Mouse (Mus musculus) cerebellum, adult (tissue): ENCODE measurements around the gene Secisbp2.
"Not testable (repeated sequence)": the region's sequence is repeated elsewhere in the genome, so short reads cannot be mapped to it uniquely, and the experiment has no call there.

ENCODE experiments used
- ATAC-seq: cut with Nextera tagmentation; 2 replicates; pipeline ENCODE4 v1.9.2; 2017; ENCODE audit warnings: mild to moderate bottlenecking, moderate library complexity, mixed read lengths; ENCODE audit not compliant: insufficient number of reproducible peaks, low FRiP score, low TSS enrichment

The Secisbp2 gene

GRCm38 (mm10) chr13:51651408-51652064 is at the start of gene Secisbp2:
TSS of gene Secisbp2 (plus strand) at chr13:51651697.
- ATAC-seq, result peak; percentile 93

DNA sequence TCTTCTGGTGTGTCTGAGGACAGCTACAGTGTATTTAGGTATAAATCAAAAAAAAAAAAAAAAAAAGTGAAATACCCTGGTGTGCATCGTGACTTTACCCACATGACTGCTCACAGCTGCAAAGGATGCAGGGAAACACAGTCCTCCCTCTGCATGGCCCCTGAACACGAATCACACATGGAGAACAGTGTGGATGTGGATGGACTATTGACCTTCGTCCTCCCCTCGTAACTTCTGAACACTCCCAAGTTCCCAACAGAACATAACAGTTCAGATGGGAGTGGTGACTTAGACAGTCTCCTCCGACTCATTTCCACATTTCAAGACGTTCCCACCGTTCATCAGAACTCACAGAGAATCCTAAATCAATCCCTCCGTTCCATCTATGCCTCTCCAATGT is 48.7 kb upstream of the Secisbp2 start:
- no peak for ATAC-seq

- ATAC-seq, result peak; percentile 66
Measured at GRCm38 (mm10) chr13:51603221-51603893, 48.1 kb upstream of the Secisbp2 start.

DNA sequence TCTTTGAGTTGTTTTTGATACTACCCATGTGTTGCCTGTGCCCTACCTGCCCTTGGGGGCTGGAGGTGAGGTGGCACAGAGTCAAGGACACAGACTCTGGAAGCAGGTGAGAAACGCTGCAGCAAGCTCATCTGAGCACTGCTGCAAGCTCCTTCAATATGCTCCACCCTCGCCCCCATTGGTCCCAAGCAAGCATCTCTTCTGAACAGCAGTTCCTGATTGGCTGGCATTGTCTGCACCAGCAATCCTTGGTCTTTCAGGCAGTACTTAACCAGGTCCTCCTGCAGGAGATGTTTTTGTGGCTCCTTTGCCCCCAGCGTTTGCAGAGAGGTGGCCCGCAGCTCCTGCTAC is 47.6 kb upstream of the Secisbp2 start:
- no peak for ATAC-seq

- ATAC-seq, result no peak
Measured at GRCm38 (mm10) chr13:51609231-51609630, 42.3 kb upstream of the Secisbp2 start.

DNA sequence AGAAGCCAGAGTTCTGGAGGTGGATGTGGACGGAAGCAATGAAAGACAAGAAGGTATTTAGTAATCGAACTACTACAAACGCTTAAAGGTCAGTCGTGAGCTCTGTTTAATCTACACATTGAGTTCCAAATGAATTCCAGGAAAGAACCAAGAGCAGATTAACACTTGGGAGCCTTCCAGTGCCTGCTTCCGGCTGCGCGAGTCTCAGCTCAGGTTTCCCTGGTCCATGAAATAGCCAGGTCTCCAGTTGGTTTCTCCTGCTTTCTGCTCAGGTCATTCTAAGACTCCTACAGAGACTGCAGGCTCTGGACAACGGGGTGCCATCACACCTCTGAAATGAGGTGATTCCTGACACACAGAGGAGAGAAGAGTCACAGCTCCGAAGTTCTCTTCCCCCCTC is 40.4 kb upstream of the Secisbp2 start:
- ATAC-seq, result no peak

DNA sequence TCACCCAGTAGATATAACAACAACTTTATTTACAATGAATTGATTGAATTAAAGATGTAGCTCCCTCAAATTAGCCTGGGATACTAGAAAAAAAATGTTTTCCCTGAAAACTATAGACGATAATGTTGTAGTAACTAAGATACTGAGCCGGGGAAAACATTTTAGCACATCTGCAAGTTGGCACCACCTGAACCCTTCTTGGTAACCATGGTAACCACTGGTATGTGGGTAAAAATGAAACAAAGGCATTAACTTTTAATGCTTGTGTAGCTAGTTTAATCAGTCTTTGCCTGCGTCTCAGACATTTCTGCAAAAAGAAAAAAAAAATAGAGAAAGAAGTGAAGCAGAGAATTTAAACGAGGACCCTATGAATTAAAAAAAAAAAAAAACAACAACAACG is 40.0 kb upstream of the Secisbp2 start:
- no peak for ATAC-seq

- no peak for ATAC-seq
Measured at GRCm38 (mm10) chr13:51615815-51616214, 35.7 kb upstream of the Secisbp2 start.

DNA sequence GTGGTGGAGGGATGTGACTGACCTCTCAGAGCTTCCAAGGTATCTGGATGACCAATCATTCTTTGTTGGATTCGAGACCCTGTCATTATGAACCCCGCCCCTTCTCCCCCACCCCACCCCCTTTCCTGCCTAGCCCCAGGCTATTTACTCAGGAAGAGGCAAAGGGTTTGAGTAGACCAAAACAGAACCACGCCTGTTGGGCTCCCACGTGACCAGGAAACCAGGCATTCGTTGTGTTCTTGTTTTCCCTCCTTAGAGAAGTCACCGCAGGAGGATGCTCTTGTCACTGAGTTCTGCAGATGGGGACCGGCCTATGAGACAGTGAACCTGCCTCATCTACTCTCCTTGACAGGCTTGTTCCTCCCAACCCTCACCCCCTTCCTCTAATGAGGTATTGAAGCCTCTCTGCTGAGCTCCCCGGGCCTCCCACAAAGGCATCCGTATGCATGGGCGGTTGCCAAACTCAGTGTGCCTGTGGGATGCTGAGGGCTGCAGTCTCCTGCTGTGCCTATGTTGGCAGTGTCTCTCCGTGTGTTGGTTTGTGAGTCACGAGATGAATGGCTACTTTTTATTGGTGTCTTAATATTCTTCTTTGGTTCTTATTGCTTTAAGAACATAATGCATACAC is 35.0 kb upstream of the Secisbp2 start:
- ATAC-seq, result no peak

DNA sequence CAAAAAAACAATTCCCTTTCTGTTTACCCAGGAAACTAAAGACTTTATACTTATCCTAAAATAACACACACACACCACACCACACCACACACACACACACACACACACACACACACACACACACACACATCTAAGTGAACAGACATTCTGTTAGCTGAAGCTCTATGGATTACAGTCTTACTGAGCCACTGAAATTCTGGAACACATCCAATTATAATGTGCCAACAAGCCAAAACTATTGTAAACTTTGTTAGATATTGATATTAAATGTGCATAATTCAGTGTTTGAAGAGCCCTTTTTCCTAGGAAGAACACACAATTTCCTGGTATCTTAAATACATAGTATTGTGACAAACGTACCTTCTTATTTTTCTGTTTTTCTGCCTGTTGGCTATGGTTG is 34.2 kb upstream of the Secisbp2 start:
- no peak for ATAC-seq

GRCm38 (mm10) chr13:51617861-51618260 is 33.6 kb upstream of the Secisbp2 start:
- ATAC-seq, result no peak

DNA sequence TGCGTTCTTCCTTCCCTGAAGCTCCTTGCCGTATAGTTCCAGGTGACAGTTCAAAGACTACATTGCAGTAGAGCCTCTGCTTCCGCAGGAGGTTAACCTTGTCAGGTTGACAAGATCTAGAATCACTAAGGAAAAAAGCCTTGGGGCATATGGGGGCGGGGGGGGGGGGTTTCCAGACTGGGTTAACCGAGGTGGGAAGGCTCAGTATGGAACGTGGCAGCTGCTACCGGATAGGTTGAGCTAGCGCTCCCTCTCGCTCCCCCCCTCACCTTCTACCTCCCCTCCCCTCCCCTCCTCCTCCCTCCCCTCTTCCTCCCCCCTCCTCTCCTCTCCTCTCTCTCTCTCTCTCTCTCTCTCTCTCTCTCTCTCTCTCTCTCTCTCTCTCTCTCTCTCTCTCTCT is 32.9 kb upstream of the Secisbp2 start:
- no peak for ATAC-seq

DNA sequence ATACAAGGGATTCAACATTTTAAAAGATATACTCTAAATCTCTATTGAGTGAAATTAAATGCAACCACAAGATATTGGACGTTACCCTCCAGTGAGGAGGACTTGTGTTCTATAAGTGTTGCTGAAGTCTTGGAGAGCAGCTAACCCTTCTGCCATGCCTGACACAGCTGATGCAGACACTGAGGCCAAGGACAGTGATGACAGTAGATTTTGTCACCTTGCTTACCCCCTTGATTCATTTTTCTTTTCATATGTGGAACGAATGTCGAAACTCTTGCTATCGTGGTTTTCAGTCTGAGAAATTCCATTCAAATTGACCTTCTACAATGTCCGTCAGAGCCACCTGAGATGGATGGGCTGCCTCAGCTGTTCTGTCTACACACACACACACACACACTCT is 28.9 kb upstream of the Secisbp2 start:
- ATAC-seq, result no peak

GRCm38 (mm10) chr13:51623678-51624077 is 27.8 kb upstream of the Secisbp2 start:
- no peak for ATAC-seq

GRCm38 (mm10) chr13:51628273-51628848 is 23.1 kb upstream of the Secisbp2 start:
- ATAC-seq, result no peak

GRCm38 (mm10) chr13:51631354-51631992 is 20.0 kb upstream of the Secisbp2 start:
- ATAC-seq, result no peak

- no peak for ATAC-seq
Measured at GRCm38 (mm10) chr13:51632560-51633218, 18.8 kb upstream of the Secisbp2 start.

GRCm38 (mm10) chr13:51635384-51635783 is 16.1 kb upstream of the Secisbp2 start:
- not testable (repeated sequence) for ATAC-seq

GRCm38 (mm10) chr13:51638958-51639357 is 12.5 kb upstream of the Secisbp2 start:
- no peak for ATAC-seq

DNA sequence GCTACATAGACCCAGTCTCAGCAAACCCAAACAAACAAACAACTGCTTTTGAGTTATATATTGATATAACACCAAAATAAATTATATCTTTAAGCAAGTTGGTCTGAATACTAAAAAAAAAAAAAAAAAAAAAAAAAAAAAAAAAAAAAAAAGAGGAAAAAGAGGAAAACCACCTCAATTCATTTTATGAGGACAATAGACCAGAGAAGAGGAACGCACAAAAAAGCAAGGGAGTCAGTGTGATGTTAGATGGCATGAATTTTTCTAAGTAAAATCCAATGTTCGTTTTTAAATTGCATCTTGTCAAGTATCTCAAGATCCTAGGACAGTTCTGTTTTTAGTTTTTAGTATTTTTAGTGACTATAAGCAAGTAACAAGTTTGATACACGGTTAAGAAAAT is 10.1 kb upstream of the Secisbp2 start:
- no peak for ATAC-seq
